Mouse (Mus musculus) limb, embryonic 11.5 days (tissue): ENCODE data around the gene Gm2a. TPM values are rescaled to one million over a fixed set of nuclear protein-coding genes. Genes with fewer than 3 reads are reported as not detected.

Source experiments
- ATAC-seq: fragments of 200-750 bp; cut with Nextera tagmentation; 2 replicates; pipeline ENCODE4 v1.8.0; 2017; ENCODE audit warnings: low read depth; ENCODE audit not compliant: insufficient number of reproducible peaks, low FRiP score, low TSS enrichment
- DNase-seq: peaks from one replicate; pipeline ENCODE4 v3.0.0-alpha.2; 2015; ENCODE audit warnings: low spot score
- H3K27ac ChIP-seq: fragments of 300-500 bp; sonication (generic); replicated peaks from 2 replicates; pipeline ENCODE4 v1.5.1; 2014; ENCODE audit warnings: low read depth, mild to moderate bottlenecking, low read length
- H3K27me3 ChIP-seq: fragments of 300-500 bp; sonication (generic); 2 replicates; pipeline ENCODE4 v1.6.1; 2014; ENCODE audit warnings: mild to moderate bottlenecking, low read length, mixed read lengths; ENCODE audit not compliant: control insufficient read depth, insufficient read depth
- H3K36me3 ChIP-seq: fragments of 300-500 bp; sonication (generic); 2 replicates; pipeline ENCODE4 v1.6.1; 2014; ENCODE audit warnings: mild to moderate bottlenecking, low read length, moderate library complexity, mixed read lengths; ENCODE audit not compliant: control insufficient read depth, insufficient read depth
- H3K4me1 ChIP-seq: fragments of 300-500 bp; sonication (generic); 2 replicates; pipeline ENCODE4 v1.6.1; 2014; ENCODE audit warnings: low read length, mixed read lengths; ENCODE audit not compliant: control insufficient read depth, insufficient read depth
- H3K4me2 ChIP-seq: fragments of 300-500 bp; sonication (generic); 2 replicates; pipeline ENCODE4 v1.6.1; 2014; ENCODE audit warnings: low read depth, mild to moderate bottlenecking, moderate library complexity; ENCODE audit not compliant: severe bottlenecking
- H3K4me3 ChIP-seq: fragments of 300-500 bp; sonication (generic); 2 replicates; pipeline ENCODE4 v1.5.1; 2014; ENCODE audit warnings: low read depth, low read length
- H3K9ac ChIP-seq: fragments of 300-500 bp; sonication (generic); 2 replicates; pipeline ENCODE4 v1.6.1; 2014; ENCODE audit warnings: mild to moderate bottlenecking, low read length
- H3K9me3 ChIP-seq: fragments of 300-500 bp; sonication (generic); 2 replicates; pipeline ENCODE4 v1.6.1; 2016; ENCODE audit warnings: low read length; ENCODE audit not compliant: control insufficient read depth
- WGBS: fragments of 180-500 bp; shearing (Covaris S2); extraction: QIAGEN DNeasy Blood & Tissue Kit; methylation state at CpG from one replicate; pipeline ENCODE4 v1.1.7; 2014; 5-methylcytosine and 5-hydroxymethylcytosine counted together
- polyA plus RNA-seq: library from polyadenylated mRNA; unstranded; fragments of >200 nt; fragmentation: Nextera tagmentation; extraction: Ambion mirVana; gene quantifications from 2 replicates; pipeline ENCODE4 v1.2.1, GENCODE M21; 2014

The Gm2a gene
- polyA plus RNA-seq, 1 experiment from 2014 or later = 9.0 TPM

DNA sequence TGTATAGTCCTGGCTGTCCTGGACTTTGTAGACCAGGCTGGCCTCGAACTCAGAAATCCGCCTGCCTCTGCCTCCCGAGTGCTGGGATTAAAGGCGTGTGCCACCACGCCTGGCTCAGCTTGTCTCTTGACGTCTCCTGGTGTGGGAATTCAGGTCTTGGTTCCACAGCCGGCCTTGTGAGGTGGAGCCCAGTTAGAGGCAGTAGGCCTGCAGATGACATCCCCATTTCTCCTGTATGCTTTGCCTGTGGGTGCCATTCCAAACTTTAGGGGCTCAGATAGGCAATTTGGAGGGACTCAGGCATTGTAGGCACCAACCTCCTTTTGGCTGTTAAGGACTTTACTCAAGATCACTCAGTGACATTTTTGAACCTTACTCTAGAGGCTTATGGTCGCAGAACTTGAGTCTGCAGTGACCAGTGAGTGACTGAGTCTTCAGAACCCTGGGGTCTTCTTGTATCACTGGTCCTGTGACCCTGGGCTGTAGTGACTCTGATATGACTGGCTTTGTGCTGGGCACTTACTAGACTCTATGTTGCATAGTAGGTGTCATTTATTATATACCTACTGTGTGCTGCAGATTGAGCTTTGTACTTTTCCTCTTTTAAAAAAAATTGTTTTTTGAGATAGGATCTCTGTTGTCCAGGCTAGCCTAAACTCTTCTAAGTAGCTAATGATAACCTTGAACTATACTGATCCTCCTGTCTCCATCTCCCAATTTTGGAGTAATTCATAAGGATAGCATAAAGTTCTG lies 1.3 kb downstream of the Gm2a start:
- 90% methylated on average over 8 of the region's 8 CpGs for whole genome bisulfite sequencing
- Histone ChIP-seq H3K27me3 (no peaks in the 10 kb centered on the region), H3K9ac (no peak overlapping the region), H3K36me3 (no peaks in the 10 kb centered on the region), H3K4me2 (no peak overlapping the region), H3K9me3 (no peaks in the 10 kb centered on the region), H3K4me1 (0 out of 2 replicates have a peak, but pooled peaks cover 2% of the 10 kb centered on the region), H3K4me3 (no peak overlapping the region), H3K27ac (no peak overlapping the region)
- no peak for DNase-seq
- no peak for ATAC-seq

- Histone ChIP-seq H3K36me3 (no peaks in the 10 kb centered on the region), H3K9ac (no peak overlapping the region), H3K4me3 (no peak overlapping the region), H3K27me3 (no peaks in the 10 kb centered on the region), H3K4me1 (0 out of 2 replicates have a peak, but pooled peaks cover 2% of the 10 kb centered on the region), H3K9me3 (no peaks in the 10 kb centered on the region), H3K4me2 (no peak overlapping the region), H3K27ac (no peak overlapping the region)
- DNase-seq (no peak), ATAC-seq (no peak)
- WGBS = 51% methylated on average over 4 of the region's 4 CpGs
Measured at GRCm38 (mm10) chr11:55099868-55100267, 2.0 kb downstream of the Gm2a start.

GRCm38 (mm10) chr11:55102015-55102414 lies 4.1 kb downstream of the Gm2a start:
- WGBS = 86% methylated on average over 3 of the region's 3 CpGs
- Histone ChIP-seq H3K4me1 (0 out of 2 replicates have a peak, but pooled peaks cover 2% of the 10 kb centered on the region), H3K36me3 (no peaks in the 10 kb centered on the region), H3K4me3 (no peak overlapping the region), H3K4me2 (no peak overlapping the region), H3K9me3 (no peaks in the 10 kb centered on the region), H3K27ac (no peak overlapping the region), H3K9ac (no peak overlapping the region), H3K27me3 (no peaks in the 10 kb centered on the region)
- DNase-seq (no peak), ATAC-seq (no peak)

GRCm38 (mm10) chr11:55103229-55103628 lies 5.3 kb downstream of the Gm2a start:
- no peaks in the 10 kb centered on the region for H3K36me3 ChIP-seq
- no peaks in the 10 kb centered on the region for H3K27me3 ChIP-seq
- no peaks in the 10 kb centered on the region for H3K4me1 ChIP-seq
- ATAC-seq (no peak), DNase-seq (no peak)
- 91% methylated on average over 3 of the region's 3 CpGs for WGBS
- H3K9ac ChIP-seq = no peak overlapping the region
- no peak overlapping the region for H3K27ac ChIP-seq
- no peaks in the 10 kb centered on the region for H3K9me3 ChIP-seq
- no peak overlapping the region for H3K4me3 ChIP-seq
- no peak overlapping the region for H3K4me2 ChIP-seq

GRCm38 (mm10) chr11:55105389-55105788 lies 7.5 kb downstream of the Gm2a start:
- Histone ChIP-seq H3K4me2 (no peak overlapping the region), H3K9ac (no peak overlapping the region), H3K4me3 (no peak overlapping the region), H3K36me3 (no peaks in the 10 kb centered on the region; the same call in 1 of the 2 replicates), H3K9me3 (no peaks in the 10 kb centered on the region), H3K27ac (no peak overlapping the region), H3K27me3 (no peaks in the 10 kb centered on the region), H3K4me1 (no peaks in the 10 kb centered on the region)
- no peak for DNase-seq
- WGBS = 84% methylated on average over 4 of the region's 4 CpGs
- ATAC-seq = no peak

- Histone ChIP-seq H3K4me1 (no peaks in the 10 kb centered on the region), H3K27ac (no peak overlapping the region), H3K9ac (no peak overlapping the region), H3K36me3 (no peaks in the 10 kb centered on the region; the same call in 1 of the 2 replicates), H3K27me3 (no peaks in the 10 kb centered on the region), H3K4me2 (no peak overlapping the region), H3K4me3 (no peak overlapping the region), H3K9me3 (no peaks in the 10 kb centered on the region)
- WGBS = 83% methylated on average over 1 of the region's 1 CpGs
- no peak for DNase-seq
- ATAC-seq = no peak
Measured at GRCm38 (mm10) chr11:55106636-55107035, 8.7 kb downstream of the Gm2a start.

GRCm38 (mm10) chr11:55109521-55110300 lies 11.8 kb downstream of the Gm2a start:
- 92% methylated on average over 7 of the region's 7 CpGs for WGBS
- ATAC-seq = no peak

DNA sequence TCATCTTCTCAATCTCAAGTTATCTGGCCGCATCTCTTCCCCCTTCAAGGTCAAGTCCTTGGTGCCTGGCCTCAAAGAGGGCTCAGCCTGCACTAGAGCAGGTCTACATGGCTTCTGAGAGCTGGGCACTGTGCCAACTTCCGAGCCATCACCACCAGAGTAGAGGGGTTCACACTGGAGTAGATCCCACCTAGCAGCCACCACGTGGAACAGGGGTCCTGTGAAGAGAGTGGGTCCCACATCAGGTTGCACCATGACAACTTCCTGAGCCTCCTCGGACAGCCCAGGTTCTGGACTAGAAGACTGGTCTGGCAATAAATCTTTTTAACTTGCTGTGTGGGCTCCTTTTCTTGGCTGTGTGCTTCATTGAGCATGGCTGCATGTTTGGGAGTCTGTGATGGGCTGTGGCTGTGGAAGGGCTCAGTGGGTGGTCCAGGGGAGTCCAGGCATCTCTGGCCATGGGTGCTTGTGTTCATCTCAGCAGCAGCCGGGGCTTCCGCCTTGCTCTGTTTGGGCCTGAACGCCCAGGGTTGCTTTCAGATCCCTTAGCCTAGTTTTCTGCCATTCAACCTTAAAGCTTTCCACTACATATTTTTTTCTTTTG lies 12.8 kb downstream of the Gm2a start:
- H3K27ac ChIP-seq = no peak overlapping the region
- H3K36me3 ChIP-seq = no peaks in the 10 kb centered on the region; the same call in 1 of the 2 replicates
- no peak overlapping the region for H3K4me3 ChIP-seq
- no peak overlapping the region for H3K4me2 ChIP-seq
- no peak for ATAC-seq
- no peaks in the 10 kb centered on the region for H3K4me1 ChIP-seq
- 80% methylated on average over 7 of the region's 7 CpGs for WGBS
- no peaks in the 10 kb centered on the region for H3K9me3 ChIP-seq
- no peak for DNase-seq
- H3K27me3 ChIP-seq = no peaks in the 10 kb centered on the region
- H3K9ac ChIP-seq = no peak overlapping the region

More at GRCm38 (mm10) chr11:55109521-55110300, 11.8 kb downstream of the Gm2a start:
- H3K9me3 ChIP-seq = no peaks in the 10 kb centered on the region
- no peak overlapping the region for H3K9ac ChIP-seq
- no peak overlapping the region for H3K4me3 ChIP-seq
- no peaks in the 10 kb centered on the region for H3K27me3 ChIP-seq
- DNase-seq = no peak
- H3K4me2 ChIP-seq = no peak overlapping the region
- no peaks in the 10 kb centered on the region; the same call in 1 of the 2 replicates for H3K36me3 ChIP-seq
- no peaks in the 10 kb centered on the region for H3K4me1 ChIP-seq
- H3K27ac ChIP-seq = no peak overlapping the region
